Mouse (Mus musculus): ENCODE measurements at regions not wholly inside any gene's neighbourhood (a gene's known extent, or its start where the extent isn't known, plus 50 kb on each side); places are given as distances from the start of the nearest gene placed in this dataset.
"Not testable (repeated sequence)": the region's sequence is repeated elsewhere in the genome, so short reads cannot be mapped to it uniquely, and the experiment has no call there.

- Histone ChIP-seq H3K4me2 (ENCODE audit: low read depth) (peak overlapping the region; percentile 81), H3K27ac (peak overlapping the region; percentile 87), H3K9ac (replicated peaks) (peak overlapping the region; percentile 67), H3K4me1 (replicated peaks; ENCODE audit: control insufficient read depth in 2 of 2, insufficient read depth in 2 of 2, low read length in 1 of 2) (peaks cover 31 to 32% of the 10 kb centered on the region in 2 experiments), H3K4me3 (ENCODE audit: insufficient read depth in 1 of 2, low read depth in 2 of 2, low read length in 2 of 2) (peak overlapping the region; percentile 55 to 65)
- peak; percentile 59 for TF ChIP-seq EP300 (IDR thresholded peaks at IDR 0.05; ENCODE audit: low read depth)
- peak; percentile 11 to 28 (median 13) for DNase-seq (ENCODE audit: low read depth in 3 of 3, low spot score in 3 of 3)
- ATAC-seq (ENCODE audit: insufficient read depth) = peak; percentile 88
- 25% methylated on average over 4 of the region's 4 CpGs for WGBS (ENCODE audit: insufficient replicate concordance)
- H3K36me3 ChIP-seq (replicated peaks; ENCODE audit: control insufficient read depth, insufficient read depth, low read depth); H3K27me3 ChIP-seq (ENCODE audit: control insufficient read depth, insufficient read depth, low read length); H3K9me3 ChIP-seq (ENCODE audit: control insufficient read depth, low read length): not testable (repeated sequence)
Observed at GRCm38 (mm10) chr5:91850862-91851569, 111.9 kb downstream of the Rchy1 start.

GRCm38 (mm10) chr5:91850440-91850839 lies 112.4 kb downstream of the Rchy1 start:
- Histone ChIP-seq H3K9me3 (ENCODE audit: control insufficient read depth, low read length) (no peaks in the 10 kb centered on the region), H3K36me3 (replicated peaks; ENCODE audit: control insufficient read depth, insufficient read depth, low read depth) (no peaks in the 10 kb centered on the region), H3K9ac (replicated peaks) (peak overlapping the region; percentile 67), H3K27me3 (ENCODE audit: control insufficient read depth, insufficient read depth, low read length) (no peaks in the 10 kb centered on the region), H3K4me3 (ENCODE audit: insufficient read depth in 1 of 2, low read depth in 2 of 2, low read length in 2 of 2) (peak overlapping the region; percentile 55 to 65), H3K27ac (peak overlapping the region; percentile 82), H3K4me2 (ENCODE audit: low read depth) (peak overlapping the region; percentile 81), H3K4me1 (replicated peaks; ENCODE audit: control insufficient read depth in 2 of 2, insufficient read depth in 2 of 2, low read length in 1 of 2) (peaks cover 31 to 32% of the 10 kb centered on the region in 2 experiments)
- 32% methylated on average over 5 of the region's 5 CpGs for WGBS (ENCODE audit: insufficient replicate concordance)
- ATAC-seq (ENCODE audit: insufficient read depth) (peak; percentile 74), DNase-seq (ENCODE audit: low read depth in 3 of 3, low spot score in 3 of 3) (peak in 1 of 3 experiments; percentile 22)
- TF ChIP-seq EP300 (IDR thresholded peaks at IDR 0.05; ENCODE audit: low read depth) (no peak), CTCF (IDR thresholded peaks at IDR 0.05; ENCODE audit: low read depth) (no peak)

GRCm38 (mm10) chr5:91849533-91849932 lies 113.3 kb downstream of the Rchy1 start:
- H3K4me2 ChIP-seq (ENCODE audit: low read depth) = peak overlapping the region; percentile 81
- peak overlapping the region; percentile 46 to 55 for H3K4me3 ChIP-seq (ENCODE audit: insufficient read depth in 1 of 2, low read depth in 2 of 2, low read length in 2 of 2)
- no peaks in the 10 kb centered on the region for H3K9me3 ChIP-seq (ENCODE audit: control insufficient read depth, low read length)

DNA sequence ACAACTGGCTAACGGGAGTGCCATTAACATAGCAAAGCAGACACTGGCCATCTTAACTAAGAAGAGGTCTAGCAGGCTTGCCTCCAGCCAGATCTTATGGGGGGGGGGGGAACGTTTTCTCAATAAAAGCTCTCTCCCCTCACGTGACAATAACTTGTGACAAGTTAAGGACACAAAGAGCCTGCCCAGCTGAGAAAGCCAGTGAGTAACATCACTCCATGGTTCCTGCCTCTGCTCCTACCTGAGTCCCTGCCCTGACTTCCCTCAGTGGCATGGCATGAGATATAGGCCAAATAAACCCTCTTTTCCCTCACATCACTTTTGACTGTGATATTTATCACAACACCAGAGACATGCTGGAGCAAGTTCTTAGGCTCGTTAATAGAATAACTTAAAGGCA lies 113.8 kb downstream of the Rchy1 start:
- H3K4me2 ChIP-seq (ENCODE audit: low read depth) = peak overlapping the region; percentile 81
- 58% methylated on average over 4 of the region's 4 CpGs for WGBS (ENCODE audit: insufficient replicate concordance)
- H3K36me3 ChIP-seq (replicated peaks; ENCODE audit: control insufficient read depth, insufficient read depth, low read depth) = no peaks in the 10 kb centered on the region
- peak overlapping the region; percentile 37; the same call in 1 of the 2 replicates for H3K9ac ChIP-seq (replicated peaks)
- DNase-seq (ENCODE audit: low read depth in 3 of 3, low spot score in 3 of 3) = no peak
- peaks cover 31 to 32% of the 10 kb centered on the region in 2 experiments for H3K4me1 ChIP-seq (replicated peaks; ENCODE audit: control insufficient read depth in 2 of 2, insufficient read depth in 2 of 2, low read length in 1 of 2)
- no peak overlapping the region; the same call in none of the 2 replicates for H3K27ac ChIP-seq
- no peak for ATAC-seq (ENCODE audit: insufficient read depth)
- TF ChIP-seq CTCF (IDR thresholded peaks at IDR 0.05; ENCODE audit: low read depth) (no peak), EP300 (IDR thresholded peaks at IDR 0.05; ENCODE audit: low read depth) (no peak)
- peak overlapping the region; percentile 26 to 55 for H3K4me3 ChIP-seq (ENCODE audit: insufficient read depth in 1 of 2, low read depth in 2 of 2, low read length in 2 of 2)
- no peaks in the 10 kb centered on the region for H3K9me3 ChIP-seq (ENCODE audit: control insufficient read depth, low read length)
- H3K27me3 ChIP-seq (ENCODE audit: control insufficient read depth, insufficient read depth, low read length) = no peaks in the 10 kb centered on the region

More at GRCm38 (mm10) chr5:91849533-91849932, 113.3 kb downstream of the Rchy1 start:
- Histone ChIP-seq H3K36me3 (replicated peaks; ENCODE audit: control insufficient read depth, insufficient read depth, low read depth) (no peaks in the 10 kb centered on the region), H3K27me3 (ENCODE audit: control insufficient read depth, insufficient read depth, low read length) (no peaks in the 10 kb centered on the region), H3K4me1 (replicated peaks; ENCODE audit: control insufficient read depth in 2 of 2, insufficient read depth in 2 of 2, low read length in 1 of 2) (peaks cover 31 to 32% of the 10 kb centered on the region in 2 experiments), H3K9ac (replicated peaks) (peak overlapping the region; percentile 67; the same call in 1 of the 2 replicates), H3K27ac (peak overlapping the region; percentile 82; the same call in 1 of the 2 replicates)
- no peak for DNase-seq (ENCODE audit: low read depth in 3 of 3, low spot score in 3 of 3)
- ATAC-seq (ENCODE audit: insufficient read depth) = no peak
- TF ChIP-seq EP300 (IDR thresholded peaks at IDR 0.05; ENCODE audit: low read depth) (no peak), CTCF (IDR thresholded peaks at IDR 0.05; ENCODE audit: low read depth) (no peak)
- 62% methylated on average over 2 of the region's 2 CpGs for WGBS (ENCODE audit: insufficient replicate concordance)

DNA sequence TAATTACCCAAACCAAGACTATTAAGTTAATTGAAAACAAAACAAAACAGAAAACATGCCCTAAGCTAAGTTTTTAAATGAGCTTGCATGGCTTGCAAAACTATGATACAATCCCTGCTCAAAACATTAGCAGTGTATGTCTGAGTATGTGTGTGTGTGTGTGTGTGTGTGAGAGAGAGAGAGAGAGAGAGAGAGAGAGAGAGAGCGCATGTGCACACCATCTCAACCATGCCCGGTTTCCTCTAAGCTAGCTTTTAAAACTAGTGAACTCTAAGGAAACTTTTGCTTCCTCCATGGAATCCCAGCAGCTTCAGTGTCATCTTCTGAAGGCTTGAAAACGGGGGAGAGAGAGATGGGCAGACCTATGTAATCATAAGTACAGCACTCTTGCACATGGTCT lies 114.3 kb downstream of the Rchy1 start:
- Histone ChIP-seq H3K9ac (replicated peaks) (no peak overlapping the region), H3K9me3 (ENCODE audit: control insufficient read depth, low read length) (no peaks in the 10 kb centered on the region), H3K27me3 (ENCODE audit: control insufficient read depth, insufficient read depth, low read length) (no peaks in the 10 kb centered on the region), H3K4me1 (replicated peaks; ENCODE audit: control insufficient read depth in 2 of 2, insufficient read depth in 2 of 2, low read length in 1 of 2) (peaks cover 31 to 32% of the 10 kb centered on the region in 2 experiments), H3K4me2 (ENCODE audit: low read depth) (peak overlapping the region; percentile 81), H3K4me3 (ENCODE audit: insufficient read depth in 1 of 2, low read depth in 2 of 2, low read length in 2 of 2) (no peak overlapping the region), H3K27ac (no peak overlapping the region), H3K36me3 (replicated peaks; ENCODE audit: control insufficient read depth, insufficient read depth, low read depth) (no peaks in the 10 kb centered on the region)
- ATAC-seq (ENCODE audit: insufficient read depth) (no peak), DNase-seq (ENCODE audit: low read depth in 3 of 3, low spot score in 3 of 3) (no peak)
- WGBS (ENCODE audit: insufficient replicate concordance) = 75% methylated on average over 3 of the region's 3 CpGs
- no peak for TF ChIP-seq EP300 (IDR thresholded peaks at IDR 0.05; ENCODE audit: low read depth)
- no peak for TF ChIP-seq CTCF (IDR thresholded peaks at IDR 0.05; ENCODE audit: low read depth)
